Mouse (Mus musculus) embryonic facial prominence, embryonic 10.5 days (tissue): ENCODE measurements around the gene Olfr263. TPM values are rescaled to one million over a fixed set of nuclear protein-coding genes. Genes with fewer than 3 reads are reported as not detected.

Experiments used
- polyA plus RNA-seq: library from polyadenylated mRNA; unstranded; fragments of >200 nt; fragmentation: Nextera tagmentation; extraction: Ambion mirVana; gene quantifications from 2 replicates; pipeline ENCODE4 v1.2.1, GENCODE M21; 2016

Olfr263 gene
- polyA plus RNA-seq, 1 experiment from 2014 or later, result not detected

Other genes starting within 250 kb of the Olfr263 start
- gene Olfr1370, start 54.7 kb upstream of the Olfr263 start, polyA plus RNA-seq, result not detected in 2 replicates
- gene Olfr1369-ps1, start 18.2 kb upstream of the Olfr263 start, polyA plus RNA-seq, result 0.04 and 0.09 TPM in 2 replicates
- gene Olfr1368, start 16.2 kb downstream of the Olfr263 start, polyA plus RNA-seq, result not detected in 2 replicates
- gene Trim27, start 49.8 kb downstream of the Olfr263 start, polyA plus RNA-seq, result 180 and 191 TPM in 2 replicates
- not detected in 2 replicates for gene Gpx5, start 163.1 kb downstream of the Olfr263 start, polyA plus RNA-seq
- gene Gpx6, start 182.5 kb downstream of the Olfr263 start, polyA plus RNA-seq, result 0.24 and 0.36 TPM in 2 replicates
- gene Olfr1367, start 217.3 kb downstream of the Olfr263 start, polyA plus RNA-seq, result not detected in 2 replicates
- gene Zscan12, start 233.2 kb downstream of the Olfr263 start, polyA plus RNA-seq, result 19.3 and 20.4 TPM in 2 replicates